Mouse (Mus musculus): Measurements from ENCODE around the gene Gm7347. TPM values are rescaled to one million over a fixed set of nuclear protein-coding genes. Genes with fewer than 3 reads are reported as not detected.

The Gm7347 gene
- polyA plus RNA-seq, 1 experiment from 2014 or later = 0.08 TPM

Other genes with a start within 250 kb of the Gm7347 start
- gene Gm21663, start 116.2 kb downstream of the Gm7347 start, polyA plus RNA-seq (2015; fragmentation: Nextera tagmentation; extraction: Ambion mirVana) = 0.16 and 0.23 TPM in 2 replicates
- gene Gm21671, start 104.2 kb downstream of the Gm7347 start, polyA plus RNA-seq (2015; fragmentation: Nextera tagmentation; extraction: Ambion mirVana) = 0.09 and 0.20 TPM in 2 replicates
- 0.17 and 0.20 TPM in 2 replicates for gene Gm21680, start 85.9 kb downstream of the Gm7347 start, polyA plus RNA-seq (2015; fragmentation: Nextera tagmentation; extraction: Ambion mirVana)
- gene Gm21698, start 69.9 kb downstream of the Gm7347 start, polyA plus RNA-seq (2015; fragmentation: Nextera tagmentation; extraction: Ambion mirVana) = 0.25 and 0.29 TPM in 2 replicates
- 0.21 and 0.26 TPM in 2 replicates for gene Gm1979, start 53.8 kb downstream of the Gm7347 start, polyA plus RNA-seq (2015; fragmentation: Nextera tagmentation; extraction: Ambion mirVana)
- gene Gm5862, start 35.7 kb downstream of the Gm7347 start, polyA plus RNA-seq (2015; fragmentation: Nextera tagmentation; extraction: Ambion mirVana) = 0.08 and 0.09 TPM in 2 replicates
- gene Speer4a, start 19.0 kb downstream of the Gm7347 start, polyA plus RNA-seq (2015; fragmentation: Nextera tagmentation; extraction: Ambion mirVana) = 0.08 and 0.09 TPM in 2 replicates
- 0.13 TPM in 1 of 2 replicates, not detected in the other for gene Gm10471, start 30.7 kb upstream of the Gm7347 start, polyA plus RNA-seq (2015; fragmentation: Nextera tagmentation; extraction: Ambion mirVana)
- gene 5031410I06Rik, start 46.8 kb upstream of the Gm7347 start, polyA plus RNA-seq (2015; fragmentation: Nextera tagmentation; extraction: Ambion mirVana) = not detected in 2 replicates
- 0.11 and 0.16 TPM in 2 replicates for gene Gm10220, start 62.8 kb upstream of the Gm7347 start, polyA plus RNA-seq (2015; fragmentation: Nextera tagmentation; extraction: Ambion mirVana)
- gene Gm7361, start 199.1 kb upstream of the Gm7347 start, polyA plus RNA-seq (2015; fragmentation: Nextera tagmentation; extraction: Ambion mirVana) = 0.07 TPM in 1 of 2 replicates, not detected in the other